Mouse (Mus musculus): ENCODE data around the gene St8sia2. TPM values are rescaled to one million over a fixed set of nuclear protein-coding genes. Genes with fewer than 3 reads are reported as not detected.

The St8sia2 gene
- polyA plus RNA-seq, 1 experiment from 2014 or later = 0.10 TPM

- Histone ChIP-seq H3K9me3 (replicated peaks) (no peaks in the 10 kb centered on the region), H3K36me3 (no peaks in the 10 kb centered on the region), H3K27ac (no peak overlapping the region), H3K9ac (no peak overlapping the region), H3K4me1 (replicated peaks) (no peaks in the 10 kb centered on the region), H3K4me3 (replicated peaks) (no peak overlapping the region), H3K27me3 (no peaks in the 10 kb centered on the region), H3K4me2 (no peak overlapping the region)
- no peak for DNase-seq
- WGBS (ENCODE audit: insufficient replicate concordance) = 33% methylated on average over 4 of the region's 4 CpGs
- ATAC-seq (ENCODE audit: low read depth) = no peak
These were observed 101.6 kb downstream of the St8sia2 start for GRCm38 (mm10) chr7:73911899-73912298.

- Histone ChIP-seq H3K9ac (no peak overlapping the region), H3K9me3 (replicated peaks) (no peaks in the 10 kb centered on the region), H3K27me3 (no peaks in the 10 kb centered on the region), H3K4me1 (replicated peaks) (no peaks in the 10 kb centered on the region), H3K27ac (no peak overlapping the region), H3K4me3 (replicated peaks) (no peak overlapping the region), H3K4me2 (no peak overlapping the region), H3K36me3 (no peaks in the 10 kb centered on the region)
- 74% methylated on average over 4 of the region's 4 CpGs for WGBS (ENCODE audit: insufficient replicate concordance)
- ATAC-seq (ENCODE audit: low read depth) = no peak
- DNase-seq = no peak
These were observed 102.6 kb downstream of the St8sia2 start for GRCm38 (mm10) chr7:73910843-73911242.

DNA sequence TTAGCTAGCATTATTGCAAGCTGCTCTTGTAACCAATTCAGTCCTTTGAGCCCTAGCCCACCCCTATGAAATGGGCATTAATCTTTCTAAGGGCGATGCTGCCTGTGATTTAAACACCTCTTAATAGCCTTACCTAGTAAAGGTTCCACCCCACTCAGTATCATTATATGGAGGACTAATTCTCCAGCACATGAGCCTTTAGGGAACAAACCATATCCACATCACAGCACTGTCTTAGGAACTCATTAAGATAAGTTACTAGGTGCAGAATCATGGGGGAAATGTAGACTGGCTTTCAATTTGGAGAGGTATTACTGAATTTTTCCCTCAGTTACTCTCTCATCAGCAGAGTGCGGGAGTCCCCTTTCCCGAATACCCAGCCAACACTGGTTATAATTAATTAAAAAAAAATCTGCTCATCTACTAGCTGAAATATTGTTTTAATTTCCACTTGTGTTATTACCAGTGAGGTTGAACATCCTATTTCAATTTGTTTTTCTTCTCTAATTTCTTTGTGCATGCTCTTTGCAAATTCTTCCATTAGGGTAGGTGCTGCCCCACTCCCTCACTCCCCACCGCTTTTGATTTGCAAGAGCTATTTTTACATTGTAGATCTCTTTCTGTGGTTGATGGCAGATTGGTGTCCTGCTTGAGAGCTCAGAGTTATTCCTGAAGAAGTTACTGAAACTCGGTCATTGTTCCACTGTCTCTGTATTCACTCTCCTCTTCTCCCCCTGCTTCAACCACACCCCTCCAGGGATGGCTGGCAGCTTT is 103.9 kb downstream of the St8sia2 start:
- Histone ChIP-seq H3K27me3 (no peaks in the 10 kb centered on the region), H3K27ac (no peak overlapping the region), H3K36me3 (no peaks in the 10 kb centered on the region), H3K9me3 (replicated peaks) (no peaks in the 10 kb centered on the region), H3K4me3 (replicated peaks) (no peak overlapping the region), H3K9ac (no peak overlapping the region), H3K4me2 (no peak overlapping the region), H3K4me1 (replicated peaks) (no peaks in the 10 kb centered on the region)
- DNase-seq = no peak
- 65% methylated on average over 5 of the region's 5 CpGs for WGBS (ENCODE audit: insufficient replicate concordance)
- ATAC-seq (ENCODE audit: low read depth) = no peak

DNA sequence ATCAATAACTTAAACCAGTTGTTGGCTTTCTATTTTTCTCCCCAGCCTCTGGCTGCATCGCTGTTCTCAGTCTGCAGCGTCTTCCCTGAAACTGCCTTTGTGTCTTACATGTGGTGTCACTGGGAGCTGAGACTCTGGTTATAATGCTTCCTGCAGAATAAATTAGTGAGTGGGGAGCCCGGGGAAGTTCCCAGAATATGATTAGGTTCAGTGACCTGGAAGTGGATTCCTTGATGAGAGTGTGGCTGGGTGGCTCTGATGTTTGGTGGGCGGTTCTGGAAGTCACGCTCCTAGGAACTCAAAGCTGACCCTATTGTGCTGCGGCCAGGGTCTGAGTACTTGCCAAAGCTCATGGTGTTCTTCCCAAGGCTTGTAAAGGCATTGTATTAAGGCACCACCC is 119.0 kb downstream of the St8sia2 start:
- no peaks in the 10 kb centered on the region for H3K27me3 ChIP-seq
- no peaks in the 10 kb centered on the region for H3K9me3 ChIP-seq (replicated peaks)
- H3K4me2 ChIP-seq = no peak overlapping the region
- H3K36me3 ChIP-seq = no peaks in the 10 kb centered on the region
- no peak for ATAC-seq (ENCODE audit: low read depth)
- no peak for DNase-seq
- no peak overlapping the region for H3K9ac ChIP-seq
- WGBS (ENCODE audit: insufficient replicate concordance) = 68% methylated on average over 6 of the region's 6 CpGs
- no peak overlapping the region for H3K4me3 ChIP-seq (replicated peaks)
- H3K27ac ChIP-seq = no peak overlapping the region
- H3K4me1 ChIP-seq (replicated peaks) = no peaks in the 10 kb centered on the region

DNA sequence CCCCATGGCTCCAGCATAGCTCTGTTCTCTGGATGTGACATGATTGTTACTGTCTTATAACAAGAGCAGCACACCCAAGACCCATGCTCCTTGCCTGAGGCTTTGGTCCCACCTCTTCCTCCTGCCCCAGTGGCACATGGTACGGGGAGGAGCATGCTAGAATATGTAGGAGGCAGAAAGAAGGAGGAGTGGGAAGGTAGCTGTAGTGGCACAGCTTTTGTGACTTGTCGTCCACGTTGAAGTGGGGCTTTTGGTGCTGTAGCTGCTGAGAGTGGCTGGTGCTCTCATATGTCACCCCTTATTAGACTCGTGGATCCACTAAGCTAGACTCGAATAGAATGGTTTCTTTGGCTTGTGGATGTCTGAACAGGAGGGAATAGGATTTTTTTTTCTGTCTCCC is 121.7 kb downstream of the St8sia2 start:
- no peaks in the 10 kb centered on the region for H3K27me3 ChIP-seq
- no peak overlapping the region for H3K27ac ChIP-seq
- H3K4me1 ChIP-seq (replicated peaks) = no peaks in the 10 kb centered on the region
- H3K36me3 ChIP-seq = no peaks in the 10 kb centered on the region
- no peak overlapping the region for H3K4me3 ChIP-seq (replicated peaks)
- H3K9ac ChIP-seq = no peak overlapping the region
- DNase-seq = no peak
- no peak overlapping the region for H3K4me2 ChIP-seq
- WGBS (ENCODE audit: insufficient replicate concordance) = 52% methylated on average over 5 of the region's 5 CpGs
- H3K9me3 ChIP-seq (replicated peaks) = no peaks in the 10 kb centered on the region
- no peak for ATAC-seq (ENCODE audit: low read depth)

- H3K9me3 ChIP-seq (replicated peaks) = no peaks in the 10 kb centered on the region
- no peaks in the 10 kb centered on the region for H3K36me3 ChIP-seq
- no peak overlapping the region for H3K4me2 ChIP-seq
- H3K27ac ChIP-seq = no peak overlapping the region
- H3K27me3 ChIP-seq = no peaks in the 10 kb centered on the region
- WGBS (ENCODE audit: insufficient replicate concordance) = 72% methylated on average over 9 of the region's 9 CpGs
- H3K4me3 ChIP-seq (replicated peaks) = no peak overlapping the region
- DNase-seq = no peak
- ATAC-seq (ENCODE audit: low read depth) = no peak
- no peak overlapping the region for H3K9ac ChIP-seq
- H3K4me1 ChIP-seq (replicated peaks) = no peaks in the 10 kb centered on the region
These were observed 122.4 kb downstream of the St8sia2 start for GRCm38 (mm10) chr7:73890891-73891610.

- no peak for ATAC-seq (ENCODE audit: low read depth)
- Histone ChIP-seq H3K27me3 (no peaks in the 10 kb centered on the region), H3K4me3 (replicated peaks) (no peak overlapping the region), H3K36me3 (no peaks in the 10 kb centered on the region), H3K4me1 (replicated peaks) (no peaks in the 10 kb centered on the region), H3K27ac (no peak overlapping the region), H3K9me3 (replicated peaks) (no peaks in the 10 kb centered on the region), H3K9ac (no peak overlapping the region), H3K4me2 (no peak overlapping the region)
- whole genome bisulfite sequencing (ENCODE audit: insufficient replicate concordance) = 71% methylated on average over 5 of the region's 5 CpGs
- DNase-seq = no peak
These were observed 123.0 kb downstream of the St8sia2 start for GRCm38 (mm10) chr7:73890466-73890865.

Measured in liver, embryonic 13.5 days (tissue).